In the genomic region with DNA sequence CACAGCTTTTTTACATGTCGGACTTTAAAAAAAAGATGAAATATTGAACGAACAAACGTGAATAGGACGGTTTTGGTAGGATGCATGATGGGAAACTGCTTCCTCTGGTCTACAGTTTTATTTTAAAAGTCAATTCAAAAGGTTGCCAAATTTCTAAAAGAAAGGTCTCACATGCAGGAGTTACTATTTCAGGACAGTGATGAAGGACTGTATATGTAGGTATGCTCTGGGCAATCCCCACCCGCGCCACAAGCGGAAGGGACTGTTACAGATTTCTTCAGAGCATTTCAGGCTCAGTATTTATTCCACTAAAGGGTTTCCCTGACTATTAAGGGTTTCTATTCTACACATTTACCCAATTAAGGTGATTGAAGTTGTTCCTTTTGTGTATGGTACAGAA, we compare ENCODE assay signal across 12 mouse cellular contexts. TPM values are rescaled to one million over a fixed set of nuclear protein-coding genes. Genes with fewer than 3 reads are reported as not detected.
DNase-seq lines count a peak whose midpoint lies in the region; ATAC-seq lines count a peak whose summit lies in the region.
"Had no signal": no experiment of that assay in that cellular context is flagged by ENCODE, and none has a peak within 500 bp of the region (broad histone marks: within the 10 kb centered on the region; RNA-seq: fewer than 3 reads in every experiment).

No protein-coding gene starts in this region.

- no peak for ATAC-seq in kidney, embryonic 15.5 days (replicated peaks; ENCODE audit: low FRiP score)
- no peak for ATAC-seq in midbrain, embryonic 15.5 days (replicated peaks)
- no peak for ATAC-seq in midbrain, embryonic 14.5 days (ENCODE audit: low FRiP score, low TSS enrichment)
- no peak for ATAC-seq in stomach, embryonic 16.5 days (ENCODE audit: insufficient read depth, low FRiP score)

- H3K27ac ChIP-seq in kidney, embryonic 15.5 days: no peak overlapping the region
- no peak overlapping the region for H3K27ac ChIP-seq in midbrain, embryonic 15.5 days
- H3K27ac ChIP-seq in midbrain, embryonic 14.5 days (replicated peaks; ENCODE audit: low read depth, low read length): no peak overlapping the region
- no peak overlapping the region for H3K27ac ChIP-seq in stomach, embryonic 16.5 days (ENCODE audit: low read length)
- H3K27ac ChIP-seq: heart, embryonic 15.5 days had no signal

- H3K27me3 ChIP-seq in kidney, embryonic 15.5 days: peaks cover 17% of the 10 kb centered on the region
- peaks cover 23% of the 10 kb centered on the region for H3K27me3 ChIP-seq in midbrain, embryonic 15.5 days (replicated peaks)
- H3K27me3 ChIP-seq in midbrain, embryonic 14.5 days (ENCODE audit: control insufficient read depth, insufficient read depth, low read length): peaks cover 17% of the 10 kb centered on the region; the same call in 1 of the 2 replicates
- H3K27me3 ChIP-seq in stomach, embryonic 16.5 days (ENCODE audit: control insufficient read depth, insufficient read depth, low read length): peaks cover 8% of the 10 kb centered on the region

- H3K9me3 ChIP-seq in kidney, embryonic 15.5 days (replicated peaks): no peaks in the 10 kb centered on the region
- H3K9me3 ChIP-seq in midbrain, embryonic 15.5 days: no peaks in the 10 kb centered on the region
- H3K9me3 ChIP-seq in midbrain, embryonic 14.5 days (ENCODE audit: control insufficient read depth, low read length): no peaks in the 10 kb centered on the region
- H3K9me3 ChIP-seq in stomach, embryonic 16.5 days (replicated peaks; ENCODE audit: control insufficient read depth, low read length): no peaks in the 10 kb centered on the region
- H3K9me3 ChIP-seq: heart, embryonic 15.5 days had no signal

- H3K9ac ChIP-seq in kidney, embryonic 15.5 days: no peak overlapping the region
- H3K9ac ChIP-seq in midbrain, embryonic 15.5 days: no peak overlapping the region
- H3K9ac ChIP-seq in midbrain, embryonic 14.5 days (replicated peaks; ENCODE audit: low read length): no peak overlapping the region
- no peak overlapping the region for H3K9ac ChIP-seq in stomach, embryonic 16.5 days (ENCODE audit: low read length)
- H3K9ac ChIP-seq: heart, embryonic 15.5 days had no signal

- peak; percentile 42 to 50 for DNase-seq in cerebellum, postnatal 14 days
- no peak for DNase-seq in cerebellum, adult 9-11 months
- no peak for DNase-seq in kidney, adult 18-20 months
- no peak for DNase-seq in midbrain, embryonic 14.5 days
- DNase-seq in right cerebral cortex, postnatal 4 days: no peak
- DNase-seq: B cell, adult 2 months; right cerebral cortex, adult 18-20 months; thymus, adult 18-20 months had no signal

- H3K4me1 ChIP-seq in kidney, embryonic 15.5 days: peaks cover 14% of the 10 kb centered on the region
- peaks cover 18% of the 10 kb centered on the region for H3K4me1 ChIP-seq in midbrain, embryonic 15.5 days
- H3K4me1 ChIP-seq in midbrain, embryonic 14.5 days (ENCODE audit: control insufficient read depth, insufficient read depth, low read length): 0 out of 2 replicates have a peak, but pooled peaks cover 5% of the 10 kb centered on the region
- peaks cover 3% of the 10 kb centered on the region; the same call in 1 of the 2 replicates for H3K4me1 ChIP-seq in stomach, embryonic 16.5 days (ENCODE audit: control insufficient read depth, insufficient read depth, low read length)

- 91% methylated on average over 7 of the region's 7 CpGs for WGBS in kidney, embryonic 15.5 days
- 94% methylated on average over 7 of the region's 7 CpGs for WGBS in midbrain, embryonic 15.5 days
- 95% methylated on average over 7 of the region's 7 CpGs for WGBS in midbrain, embryonic 14.5 days
- WGBS in stomach, embryonic 16.5 days: 86% methylated on average over 7 of the region's 7 CpGs

- no peaks in the 10 kb centered on the region for H3K36me3 ChIP-seq in kidney, embryonic 15.5 days
- no peaks in the 10 kb centered on the region for H3K36me3 ChIP-seq in midbrain, embryonic 15.5 days (replicated peaks)
- H3K36me3 ChIP-seq in midbrain, embryonic 14.5 days (ENCODE audit: control insufficient read depth, insufficient read depth, low read length): no peaks in the 10 kb centered on the region
- no peaks in the 10 kb centered on the region for H3K36me3 ChIP-seq in stomach, embryonic 16.5 days (ENCODE audit: control insufficient read depth, insufficient read depth, low read length)
- H3K36me3 ChIP-seq: heart, embryonic 15.5 days had no signal

- H3K4me2 ChIP-seq in kidney, embryonic 15.5 days: peak overlapping the region; percentile 95
- H3K4me2 ChIP-seq in midbrain, embryonic 15.5 days: peak overlapping the region; percentile 96; the same call in 1 of the 2 replicates
- H3K4me2 ChIP-seq in midbrain, embryonic 14.5 days (ENCODE audit: low read length): no peak overlapping the region; the same call in 1 of the 2 replicates
- peak overlapping the region; percentile 83; the same call in 1 of the 2 replicates for H3K4me2 ChIP-seq in stomach, embryonic 16.5 days (ENCODE audit: low read depth, low read length)

- peak overlapping the region; percentile 74; the same call in 1 of the 2 replicates for H3K4me3 ChIP-seq in kidney, embryonic 15.5 days (replicated peaks)
- H3K4me3 ChIP-seq in midbrain, embryonic 15.5 days: no peak overlapping the region
- H3K4me3 ChIP-seq in midbrain, embryonic 14.5 days (replicated peaks; ENCODE audit: low read depth, low read length): no peak overlapping the region
- peak overlapping the region; percentile 74; the same call in 1 of the 2 replicates for H3K4me3 ChIP-seq in stomach, embryonic 16.5 days (replicated peaks; ENCODE audit: low read length)

RNA-seq across cellular contexts. Expression of gene Cadps2, which starts 1.6 kb away (rescaled TPM):
- 6.1 and 6.6 TPM in 2 replicates for polyA plus RNA-seq in kidney, embryonic 15.5 days (2015; fragmentation: Nextera tagmentation; extraction: Ambion mirVana)
- polyA plus RNA-seq in midbrain, embryonic 15.5 days (2015; fragmentation: Nextera tagmentation; extraction: Ambion mirVana): 7.6 and 7.9 TPM in 2 replicates
- polyA plus RNA-seq in midbrain, embryonic 14.5 days (2014; fragmentation: Nextera tagmentation; extraction: Ambion mirVana): 9.5 and 10.1 TPM in 2 replicates
- polyA plus RNA-seq in stomach, embryonic 16.5 days (2015; fragmentation: Nextera tagmentation; extraction: Ambion mirVana): 3.3 and 3.4 TPM in 2 replicates

Comparison
In these comparisons a context has a peak if more than half of its experiments do, and no peak if none do; other contexts are left out.
1. DNase-seq: peak in cerebellum, postnatal 14 days (2 of 2); none in cerebellum, adult 9-11 months (single experiment), kidney, adult 18-20 months (single experiment), midbrain, embryonic 14.5 days (single experiment) and right cerebral cortex, postnatal 4 days (single experiment).
2. H3K4me3 ChIP-seq: peak in kidney, embryonic 15.5 days (single experiment) and stomach, embryonic 16.5 days (single experiment); none in midbrain, embryonic 15.5 days (single experiment) and midbrain, embryonic 14.5 days (single experiment).